Mouse (Mus musculus) heart, adult 2 months (tissue): Measurements from ENCODE around the gene Gca. TPM values are rescaled to one million over a fixed set of nuclear protein-coding genes. Genes with fewer than 3 reads are reported as not detected.
A peak's percentile ranks its signal among the peaks of the same experiment; 100 is the strongest.

Experiments used
- DNase-seq, 2 experiments: peaks; one replicate each; pipeline ENCODE4 v3.0.0; 2021
- H3K27ac ChIP-seq: fragments of 200-600 bp; 2 replicates; pipeline ENCODE4 v1.8.1; 2022
- H3K27me3 ChIP-seq: fragments of 200-500 bp; 2 replicates; pipeline ENCODE4 v1.6.1; 2012; ENCODE audit warnings: mild to moderate bottlenecking, low read length, inconsistent platforms, mixed read lengths; ENCODE audit not compliant: control insufficient read depth, insufficient read depth
- H3K36me3 ChIP-seq: fragments of 200-500 bp; 2 replicates; pipeline ENCODE4 v1.6.1; 2012; ENCODE audit warnings: low read length, inconsistent platforms; ENCODE audit not compliant: control insufficient read depth, insufficient read depth
- H3K4me1 ChIP-seq: fragments of 200-500 bp; 2 replicates; pipeline ENCODE4 v1.6.1; 2011; ENCODE audit warnings: low read length; ENCODE audit not compliant: control insufficient read depth, insufficient read depth
- H3K4me3 ChIP-seq: fragments of 200-600 bp; 2 replicates; pipeline ENCODE4 v1.8.1; 2022
- H3K79me2 ChIP-seq: fragments of 200-500 bp; replicated peaks from 2 replicates; pipeline ENCODE4 v1.6.1; 2012; ENCODE audit warnings: mild to moderate bottlenecking, inconsistent platforms, low read length, moderate library complexity, mixed read lengths; ENCODE audit not compliant: control insufficient read depth, insufficient read depth
- H3K9ac ChIP-seq: fragments of 200-500 bp; 2 replicates; pipeline ENCODE4 v1.6.1; 2012; ENCODE audit warnings: low read depth, mild to moderate bottlenecking, control low read depth, inconsistent platforms, low read length, mixed read lengths
- CTCF ChIP-seq: fragments of 200-600 bp; IDR thresholded peaks from 2 replicates; pipeline ENCODE4 v1.8.1; 2022; ENCODE audit warnings: antibody characterized with exemption, mild to moderate bottlenecking, moderate library complexity
- EP300 ChIP-seq: fragments of 200-500 bp; IDR thresholded peaks from 2 replicates; pipeline ENCODE4 v1.6.1; 2011; ENCODE audit warnings: low read depth, low read length, control low read depth; ENCODE audit not compliant: insufficient read depth
- POLR2A ChIP-seq: fragments of 200-500 bp; IDR thresholded peaks from 2 replicates; pipeline ENCODE4 v1.6.1; 2011; ENCODE audit warnings: mild to moderate bottlenecking, low read depth, low read length, control low read depth; ENCODE audit not compliant: insufficient read depth
- WGBS: fragments of 180-500 bp; shearing (Covaris S2); methylation state at CpG from one replicate; pipeline ENCODE4 v1.1.7; 2018; 5-methylcytosine and 5-hydroxymethylcytosine counted together
- intact Hi-C: fragments of 180-260 bp; cut with DNase I; formaldehyde crosslinking; loops from one replicate; pipeline ENCODE4 v1.15.1; 2025
- polyA plus RNA-seq: library from polyadenylated mRNA; depleted of rRNA; stranded (reverse); fragments of >200 nt; gene quantifications from 2 replicates; pipeline ENCODE4 v1.2.3, GENCODE M21; 2012
- total RNA-seq, 2 experiments: library from RNA; stranded (reverse); gene quantifications; 2 replicates each; pipeline ENCODE4 v1.2.3; 2021

Gca gene
- total and polyA plus RNA-seq, 3 experiments, result 12.9 to 26.2 (median 22.8) TPM

GRCm38 (mm10) chr2:62662560-62662959 lies 1.5 kb upstream of the Gca start:
- TF ChIP-seq EP300 (no peak), POLR2A (no peak), CTCF (no peak)
- Histone ChIP-seq H3K27me3 (no peaks in the 10 kb centered on the region), H3K4me1 (no peaks in the 10 kb centered on the region), H3K36me3 (no peaks in the 10 kb centered on the region), H3K4me3 (no peak overlapping the region), H3K9ac (no peak overlapping the region), H3K27ac (no peak overlapping the region), H3K79me2 (no peaks in the 10 kb centered on the region)
- intact Hi-C loops, result no loop called here
- 85% methylated on average over 3 of the region's 3 CpGs for WGBS
- DNase-seq, result no peak

GRCm38 (mm10) chr2:62664839-62665238 lies 754 bp downstream of the Gca start:
- DNase-seq, result no peak
- Histone ChIP-seq H3K79me2 (no peaks in the 10 kb centered on the region), H3K9ac (no peak overlapping the region), H3K27me3 (no peaks in the 10 kb centered on the region), H3K4me1 (no peaks in the 10 kb centered on the region), H3K27ac (peak overlapping the region; percentile 70; the same call in 1 of the 2 replicates), H3K36me3 (no peaks in the 10 kb centered on the region), H3K4me3 (peak overlapping the region; percentile 79)
- 64% methylated on average over 7 of the region's 7 CpGs for WGBS
- TF ChIP-seq POLR2A (no peak), EP300 (no peak), CTCF (no peak)
- intact Hi-C loops, result no loop called here

GRCm38 (mm10) chr2:62665536-62665935 lies 1.5 kb downstream of the Gca start:
- no peak for DNase-seq
- Histone ChIP-seq H3K79me2 (no peaks in the 10 kb centered on the region), H3K27ac (no peak overlapping the region), H3K27me3 (no peaks in the 10 kb centered on the region), H3K4me1 (no peaks in the 10 kb centered on the region), H3K9ac (no peak overlapping the region), H3K36me3 (no peaks in the 10 kb centered on the region), H3K4me3 (no peak overlapping the region)
- 59% methylated on average over 1 of the region's 1 CpGs for WGBS
- intact Hi-C loops, result no loop called here
- no peak for TF ChIP-seq EP300
- TF ChIP-seq CTCF, result no peak
- TF ChIP-seq POLR2A, result no peak

- no peak for DNase-seq
- no peak for TF ChIP-seq EP300
- no peak for TF ChIP-seq CTCF
- no peak for TF ChIP-seq POLR2A
- H3K79me2 ChIP-seq, result no peaks in the 10 kb centered on the region
- H3K9ac ChIP-seq, result no peak overlapping the region
- no peak overlapping the region for H3K4me3 ChIP-seq
- no peaks in the 10 kb centered on the region for H3K36me3 ChIP-seq
- H3K27ac ChIP-seq, result no peak overlapping the region
- WGBS, result 79% methylated on average over 3 of the region's 3 CpGs
- H3K27me3 ChIP-seq, result no peaks in the 10 kb centered on the region
- H3K4me1 ChIP-seq, result no peaks in the 10 kb centered on the region
- intact Hi-C loops, result no loop called here
These were observed 5.8 kb downstream of the Gca start for GRCm38 (mm10) chr2:62669848-62670247.

- intact Hi-C loops, result no loop called here
- no peaks in the 10 kb centered on the region for H3K27me3 ChIP-seq
- no peak for TF ChIP-seq CTCF
- no peak for TF ChIP-seq POLR2A
- TF ChIP-seq EP300, result no peak
- H3K36me3 ChIP-seq, result no peaks in the 10 kb centered on the region
- no peak overlapping the region for H3K4me3 ChIP-seq
- 81% methylated on average over 5 of the region's 5 CpGs for WGBS
- DNase-seq, result no peak
- H3K4me1 ChIP-seq, result no peaks in the 10 kb centered on the region
- no peak overlapping the region for H3K9ac ChIP-seq
- no peak overlapping the region for H3K27ac ChIP-seq
- H3K79me2 ChIP-seq, result no peaks in the 10 kb centered on the region
These were observed 6.2 kb downstream of the Gca start for GRCm38 (mm10) chr2:62670301-62670700.

GRCm38 (mm10) chr2:62670767-62671166 lies 6.7 kb downstream of the Gca start:
- 62% methylated on average over 4 of the region's 4 CpGs for WGBS
- H3K4me1 ChIP-seq, result no peaks in the 10 kb centered on the region
- TF ChIP-seq POLR2A, result no peak
- TF ChIP-seq CTCF, result no peak
- TF ChIP-seq EP300, result no peak
- no peak overlapping the region for H3K9ac ChIP-seq
- DNase-seq, result no peak
- no peaks in the 10 kb centered on the region for H3K79me2 ChIP-seq
- H3K27ac ChIP-seq, result no peak overlapping the region
- H3K4me3 ChIP-seq, result no peak overlapping the region
- no peaks in the 10 kb centered on the region for H3K36me3 ChIP-seq
- H3K27me3 ChIP-seq, result no peaks in the 10 kb centered on the region
- intact Hi-C loops, result no loop called here
